Mouse (Mus musculus) embryonic fibroblast, embryonic 13.5 days (primary cell): ENCODE data around the gene Tnnc2. TPM values are rescaled to one million over a fixed set of nuclear protein-coding genes. Genes with fewer than 3 reads are reported as not detected.
A peak's percentile ranks its signal among the peaks of the same experiment; 100 is the strongest.

Experiments used
- H3K27ac ChIP-seq: 2 replicates; pipeline ENCODE4 v1.5.1; 2012; ENCODE audit warnings: low read length, control low read depth, inconsistent platforms; ENCODE audit not compliant: insufficient read depth
- H3K4me1 ChIP-seq: 2 replicates; pipeline ENCODE4 v1.6.1; 2011; ENCODE audit warnings: low read length; ENCODE audit not compliant: control insufficient read depth, insufficient read depth
- H3K4me3 ChIP-seq: 2 replicates; pipeline ENCODE4 v1.5.1; 2011; ENCODE audit warnings: mild to moderate bottlenecking, control low read depth, low read length; ENCODE audit not compliant: insufficient read depth
- CTCF ChIP-seq: IDR thresholded peaks from 2 replicates; pipeline ENCODE4 v1.5.1; 2011; ENCODE audit warnings: mild to moderate bottlenecking, control low read depth, low read length, moderate library complexity, borderline replicate concordance; ENCODE audit not compliant: insufficient read depth
- POLR2A ChIP-seq: IDR thresholded peaks from 2 replicates; pipeline ENCODE4 v1.6.1; 2011; ENCODE audit warnings: low read depth, mild to moderate bottlenecking, control low read depth, low read length, moderate library complexity
- polyA plus RNA-seq: library from polyadenylated mRNA; stranded (reverse); fragments of >200 nt; gene quantifications from 2 replicates; pipeline ENCODE4 v1.2.4, GENCODE M21; 2011; ENCODE audit warnings: low read depth; ENCODE audit not compliant: missing spikeins, insufficient read length

The Tnnc2 gene
- polyA plus RNA-seq, 1 experiment = not detected

DNA sequence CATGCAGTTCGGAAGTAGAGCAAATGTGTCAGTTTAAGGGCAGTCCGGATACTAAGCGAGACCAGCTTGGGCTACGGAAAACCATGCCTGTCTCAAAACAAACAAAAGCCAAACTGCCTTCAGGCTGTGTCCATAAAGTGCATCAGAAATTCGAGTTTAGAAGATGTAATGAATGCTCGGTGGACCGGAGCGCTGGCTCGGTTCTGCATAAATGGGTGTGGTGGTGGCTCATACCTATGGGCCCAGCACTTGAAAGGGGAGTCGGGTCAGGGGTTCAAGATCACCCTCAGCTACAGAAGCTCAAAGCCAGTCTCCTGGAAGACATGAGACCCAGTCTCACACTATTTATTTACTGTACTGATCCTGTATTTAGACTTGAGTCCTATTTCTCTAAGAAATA lies 8.0 kb upstream of the Tnnc2 start:
- TF ChIP-seq POLR2A (no peak), CTCF (no peak)
- H3K4me1 ChIP-seq = peaks cover 16% of the 10 kb centered on the region
- no peak overlapping the region for H3K27ac ChIP-seq
- no peak overlapping the region for H3K4me3 ChIP-seq

DNA sequence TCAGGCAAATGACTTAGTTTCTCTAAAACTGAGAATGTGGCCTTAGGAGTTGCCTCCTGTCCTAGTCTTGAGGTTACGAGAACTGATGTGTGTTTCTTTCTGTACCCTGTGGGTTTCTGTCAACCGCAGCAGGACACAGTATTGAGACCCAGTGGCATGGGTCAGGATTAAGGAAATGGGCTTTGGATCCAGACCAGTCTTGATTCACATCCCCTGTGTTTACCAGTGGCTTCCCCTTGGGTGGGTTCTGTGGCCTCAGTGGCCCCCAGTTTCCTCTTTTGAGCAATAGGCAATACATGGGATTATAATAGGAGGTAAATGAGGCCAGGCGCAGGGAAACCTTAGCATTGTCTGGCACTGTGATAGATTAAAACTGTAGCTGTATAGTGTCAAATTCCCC lies 7.3 kb upstream of the Tnnc2 start:
- peak overlapping the region; percentile 47 for H3K4me3 ChIP-seq
- no peak overlapping the region for H3K27ac ChIP-seq
- peaks cover 16% of the 10 kb centered on the region for H3K4me1 ChIP-seq
- TF ChIP-seq POLR2A = no peak
- no peak for TF ChIP-seq CTCF

DNA sequence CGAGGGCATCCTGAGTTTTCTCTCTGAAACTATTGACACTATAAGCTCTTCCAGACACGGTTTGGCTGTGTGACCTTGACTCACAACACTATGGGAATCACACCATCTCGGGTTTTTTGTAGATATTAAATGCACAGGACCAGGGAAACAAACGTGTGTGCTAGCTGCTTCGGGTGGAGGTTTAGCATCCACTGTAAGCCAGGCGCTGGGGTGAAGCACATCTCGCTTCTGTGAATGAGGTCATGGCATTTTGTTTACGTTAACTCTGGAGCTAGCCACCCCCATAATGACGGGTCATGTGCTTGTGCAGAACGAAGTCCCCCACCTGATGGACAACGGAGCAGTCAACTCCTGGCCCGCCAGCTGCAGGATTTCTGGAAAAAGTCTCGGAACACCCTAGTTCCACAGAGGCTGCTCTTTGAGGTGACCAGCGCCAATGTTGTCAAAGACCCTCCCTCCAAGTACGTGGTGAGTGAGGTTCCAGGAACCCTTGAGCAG lies 6.7 kb upstream of the Tnnc2 start:
- Histone ChIP-seq H3K27ac (peak overlapping the region; percentile 47), H3K4me3 (peak overlapping the region; percentile 47), H3K4me1 (peaks cover 16% of the 10 kb centered on the region)
- no peak for TF ChIP-seq CTCF
- peak; percentile 45; the same call in 1 of the 2 replicates for TF ChIP-seq POLR2A

DNA sequence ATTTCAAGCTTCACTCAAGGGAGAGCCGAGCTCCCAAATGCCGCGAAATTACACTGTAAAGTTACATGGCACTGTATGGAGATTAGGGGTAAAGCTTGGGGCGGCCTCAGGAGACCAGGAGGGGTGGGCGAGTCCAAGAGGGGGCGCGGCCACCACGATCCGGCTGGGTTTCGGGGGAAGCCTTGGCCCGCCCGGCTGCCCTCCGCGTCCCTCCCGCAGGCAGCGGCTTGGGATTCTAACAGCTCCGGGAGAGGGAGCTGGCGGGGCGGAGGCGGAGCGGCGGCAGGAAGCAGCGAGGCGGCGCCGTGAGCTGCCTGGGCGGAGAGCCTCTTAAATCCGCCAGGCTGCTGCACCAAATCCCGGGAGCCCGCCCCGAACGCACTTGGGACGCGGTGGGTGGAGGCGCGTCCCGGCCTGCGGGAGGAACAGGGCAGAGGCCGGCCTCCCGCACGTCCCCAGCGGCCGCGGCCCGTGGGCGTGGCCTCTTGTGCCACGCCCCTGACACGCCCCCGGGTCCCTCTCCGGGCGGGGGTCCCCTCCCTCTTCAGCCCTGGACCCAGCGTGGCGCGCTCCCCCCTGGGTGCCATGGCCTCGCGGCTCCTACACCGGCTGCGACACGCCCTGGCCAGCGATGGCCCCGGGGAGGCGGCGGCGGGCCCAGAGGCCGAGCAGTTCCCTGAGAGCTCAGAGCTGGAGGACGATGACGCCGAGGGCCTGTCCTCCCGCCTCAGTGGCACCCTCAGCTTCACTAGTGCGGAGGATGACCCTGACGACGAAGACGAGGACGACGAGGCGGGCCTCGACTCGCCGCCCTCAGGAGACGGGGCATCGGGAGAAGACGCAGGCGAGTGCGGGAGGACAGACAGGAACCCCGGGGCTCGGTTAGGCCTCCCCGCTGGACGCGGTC lies 6.0 kb upstream of the Tnnc2 start, which contains the start of gene Snx21:
Gene Snx21, plus strand, starts transcription at position 343 of the 907 bp plus-strand sequence.
- H3K4me3 ChIP-seq = peak within 1 kb of the TSS; percentile 47
- TF ChIP-seq CTCF (no peak), POLR2A (peak; percentile 82)
- peaks cover 16% of the 10 kb centered on the region for H3K4me1 ChIP-seq
- H3K27ac ChIP-seq = peak within 1 kb of the TSS; percentile 82

DNA sequence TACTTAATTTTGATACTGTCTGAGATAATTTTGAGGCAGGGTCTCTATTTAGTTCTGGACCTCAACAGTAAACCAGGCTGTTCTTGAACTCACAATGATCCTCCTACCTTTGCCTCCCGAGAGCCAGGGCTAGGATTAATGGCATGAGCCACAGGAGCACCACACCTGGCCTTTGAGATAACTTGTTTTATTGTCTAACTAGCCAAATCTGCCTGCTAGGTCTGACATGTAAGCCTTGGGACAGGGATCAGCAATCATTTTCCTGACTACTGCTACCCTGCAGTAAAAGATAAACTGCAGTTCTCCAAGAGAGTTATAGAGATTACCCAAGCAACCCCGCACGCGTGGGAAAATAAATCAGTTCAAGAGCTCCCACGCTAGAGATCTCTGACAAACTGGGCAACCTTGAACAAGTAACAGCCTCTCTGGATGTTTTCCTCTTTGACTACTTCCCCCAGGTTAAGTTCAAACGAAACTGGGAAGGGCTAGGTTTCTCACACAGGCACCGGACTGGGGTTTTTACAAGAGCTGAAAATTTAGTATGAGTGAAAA lies 5.2 kb upstream of the Tnnc2 start:
- TF ChIP-seq POLR2A = no peak
- no peak for TF ChIP-seq CTCF
- H3K4me3 ChIP-seq = peak overlapping the region; percentile 47
- peak overlapping the region; percentile 82 for H3K27ac ChIP-seq
- H3K4me1 ChIP-seq = peaks cover 16% of the 10 kb centered on the region

DNA sequence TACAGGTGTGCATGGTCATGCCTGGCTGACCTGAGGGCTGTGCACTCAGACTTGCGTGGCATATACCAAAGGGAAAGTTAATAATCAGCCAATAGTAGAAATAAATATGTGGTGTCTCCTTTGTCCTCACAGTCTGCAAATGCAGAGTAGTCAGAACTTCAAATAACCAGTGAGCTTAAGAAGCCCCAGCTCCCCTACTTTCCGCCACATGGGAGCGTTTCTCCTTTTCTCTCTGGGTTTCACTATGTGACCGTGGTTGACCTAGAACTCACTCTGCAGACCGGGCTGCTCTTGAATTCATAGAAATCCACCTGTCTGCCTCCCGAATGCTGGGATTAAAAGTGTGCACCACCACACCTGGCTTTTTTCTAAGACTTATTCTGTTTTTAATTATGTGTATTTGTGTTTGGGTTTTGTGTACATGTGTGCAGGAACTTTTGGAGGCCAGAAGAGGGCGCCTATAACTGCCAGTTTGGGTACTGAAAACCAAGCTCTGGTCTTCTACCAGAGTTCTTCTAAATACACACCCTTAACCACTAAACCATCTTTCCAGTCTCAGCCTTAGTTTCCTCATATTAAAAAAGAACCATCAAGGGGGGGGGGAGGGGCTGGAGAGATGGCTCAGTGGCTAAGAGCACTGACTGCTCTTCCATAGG lies 4.3 kb upstream of the Tnnc2 start:
- H3K27ac ChIP-seq = no peak overlapping the region
- TF ChIP-seq CTCF (no peak), POLR2A (no peak)

DNA sequence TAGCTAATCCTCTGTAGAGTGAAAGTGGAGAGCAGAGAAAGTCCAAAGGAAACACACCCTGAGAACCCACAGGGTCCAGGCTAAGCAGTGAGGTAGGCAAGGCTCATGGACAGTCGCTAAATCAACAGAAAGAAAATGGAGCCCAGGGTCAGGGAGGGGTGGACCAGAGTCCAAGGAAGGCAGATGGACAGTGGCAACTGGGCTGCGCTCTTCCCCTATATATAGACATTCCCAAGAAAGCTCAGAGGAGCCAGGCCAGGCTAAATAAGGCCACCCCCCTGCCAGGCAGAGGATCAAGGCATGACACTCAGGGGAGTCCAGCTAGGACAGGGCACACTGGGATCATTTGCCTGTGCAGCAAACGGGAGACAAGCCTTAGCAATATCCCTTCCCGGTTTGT lies 2.1 kb upstream of the Tnnc2 start:
- no peak for TF ChIP-seq CTCF
- no peak for TF ChIP-seq POLR2A
- Histone ChIP-seq H3K27ac (no peak overlapping the region), H3K4me1 (peaks cover 5% of the 10 kb centered on the region; the same call in 1 of the 2 replicates), H3K4me3 (no peak overlapping the region)

More for the DNA sequence above, 4.3 kb upstream of the Tnnc2 start:
- H3K4me1 ChIP-seq = peaks cover 16% of the 10 kb centered on the region
- H3K4me3 ChIP-seq = no peak overlapping the region

DNA sequence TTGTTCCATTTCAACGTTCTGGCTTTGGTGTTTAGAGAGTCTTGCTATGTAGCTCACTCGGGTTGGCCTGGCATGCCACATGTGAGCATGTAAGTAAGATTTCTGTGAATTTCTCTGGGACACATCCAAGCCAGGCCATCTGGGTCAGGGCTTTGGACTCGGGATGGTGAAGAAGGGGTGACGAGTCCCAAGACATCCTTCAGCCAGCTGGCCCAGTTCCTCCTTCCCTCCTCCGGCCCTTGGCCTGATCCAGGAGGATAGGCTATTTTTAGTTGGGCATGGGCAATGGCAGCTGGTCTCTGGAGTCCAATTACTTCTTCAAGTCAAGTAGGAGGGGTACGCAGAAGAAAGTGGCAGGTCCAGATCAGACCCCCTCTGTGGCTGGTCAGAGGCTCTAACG lies 958 bp downstream of the Tnnc2 start:
- Histone ChIP-seq H3K4me1 (0 out of 2 replicates have a peak, but pooled peaks cover 2% of the 10 kb centered on the region), H3K27ac (no peak overlapping the region), H3K4me3 (no peak overlapping the region)
- TF ChIP-seq POLR2A (no peak), CTCF (no peak)

DNA sequence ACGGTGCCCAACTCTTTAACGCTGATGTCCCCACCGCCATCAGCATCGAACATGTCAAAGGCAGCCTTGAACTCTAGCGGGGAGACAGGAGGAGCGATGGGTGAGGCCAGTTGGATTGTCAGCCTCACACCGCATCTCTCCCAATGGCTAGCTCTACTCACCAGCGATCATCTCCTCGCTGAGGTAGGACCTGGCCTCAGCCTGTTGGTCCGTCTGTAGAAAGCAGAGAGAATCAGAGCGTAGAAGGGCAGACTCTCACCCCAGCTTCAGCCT lies 1.8 kb downstream of the Tnnc2 start:
- Histone ChIP-seq H3K4me1 (0 out of 2 replicates have a peak, but pooled peaks cover 2% of the 10 kb centered on the region), H3K4me3 (no peak overlapping the region), H3K27ac (no peak overlapping the region)
- TF ChIP-seq CTCF = no peak
- no peak for TF ChIP-seq POLR2A
